Mouse (Mus musculus): ENCODE measurements around the gene Nkg7. TPM values are rescaled to one million over a fixed set of nuclear protein-coding genes. Genes with fewer than 3 reads are reported as not detected.

The Nkg7 gene
- polyA plus RNA-seq (2012; rRNA removed; ENCODE audit: low replicate concordance), result 59.9 and 70.1 TPM in 2 replicates

DNA sequence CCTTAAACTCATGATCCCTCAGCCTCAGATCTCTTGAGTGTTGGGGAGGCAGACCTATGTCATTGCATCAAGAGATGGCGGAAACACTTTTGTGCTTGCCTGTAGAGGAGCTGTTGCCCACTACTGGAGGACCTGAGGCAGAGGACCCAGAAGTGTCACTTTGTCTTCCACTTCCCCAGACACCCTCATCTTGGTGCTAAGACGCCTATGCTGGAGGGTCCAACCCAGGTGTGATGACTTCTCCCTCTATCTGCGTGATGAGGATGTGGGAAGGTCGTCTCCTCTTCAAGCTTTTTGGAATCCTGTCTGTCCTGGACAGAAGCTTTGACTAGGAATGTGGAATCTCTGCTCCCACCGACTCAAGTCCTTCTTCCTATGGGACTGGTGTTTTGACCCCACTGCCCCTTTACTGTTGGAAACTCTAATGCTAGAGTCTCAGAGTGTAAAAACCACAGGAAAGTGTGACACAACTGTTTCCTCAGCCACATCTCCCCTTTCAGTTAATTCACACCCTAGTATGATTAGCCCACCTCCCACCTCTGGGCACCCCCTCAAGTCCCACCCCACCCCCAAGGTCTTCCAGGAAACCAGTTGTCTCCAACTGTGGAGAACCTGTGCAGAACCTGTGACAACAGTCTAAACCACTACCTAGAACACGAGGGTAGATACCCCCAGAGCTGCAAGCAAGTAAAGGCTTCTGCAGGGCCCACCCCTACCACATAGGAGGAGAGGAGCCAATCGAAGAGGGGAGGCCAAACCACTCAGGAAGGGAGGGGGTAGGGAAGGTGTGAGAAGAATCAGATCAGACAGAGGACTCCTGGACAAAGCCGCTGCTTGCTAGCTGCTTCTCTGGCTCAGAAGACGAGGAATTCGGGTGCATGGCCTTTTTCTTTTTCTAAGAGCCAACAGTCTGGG is at the start of gene Nkg7:
Gene Nkg7, plus strand, starts transcription at position 733 of the 915 bp plus-strand sequence.

DNA sequence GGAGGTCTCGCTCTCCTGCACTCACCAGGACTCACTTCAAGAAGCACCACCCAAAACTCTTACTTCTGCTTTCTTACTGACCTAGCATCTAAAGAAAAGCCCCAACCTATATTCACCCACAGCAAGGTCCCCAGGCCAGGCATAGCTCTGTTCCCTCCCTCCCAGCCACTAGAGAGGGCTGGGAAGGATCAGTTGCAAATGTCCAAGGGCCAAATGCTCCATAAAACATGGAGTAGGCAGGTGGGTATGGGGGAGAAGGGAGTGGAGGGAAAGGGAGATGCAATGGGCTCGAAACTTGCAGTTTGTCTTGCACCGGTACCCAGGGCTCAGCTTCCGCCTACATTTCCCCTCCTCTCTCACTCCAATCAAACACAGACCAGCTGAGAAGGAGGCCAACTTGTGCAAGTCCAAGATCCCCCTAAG is 28.7 kb upstream of the Nkg7 start, which contains the start of gene Siglecg:
Gene Siglecg, plus strand, starts transcription at position 74 of the 423 bp plus-strand sequence.

DNA sequence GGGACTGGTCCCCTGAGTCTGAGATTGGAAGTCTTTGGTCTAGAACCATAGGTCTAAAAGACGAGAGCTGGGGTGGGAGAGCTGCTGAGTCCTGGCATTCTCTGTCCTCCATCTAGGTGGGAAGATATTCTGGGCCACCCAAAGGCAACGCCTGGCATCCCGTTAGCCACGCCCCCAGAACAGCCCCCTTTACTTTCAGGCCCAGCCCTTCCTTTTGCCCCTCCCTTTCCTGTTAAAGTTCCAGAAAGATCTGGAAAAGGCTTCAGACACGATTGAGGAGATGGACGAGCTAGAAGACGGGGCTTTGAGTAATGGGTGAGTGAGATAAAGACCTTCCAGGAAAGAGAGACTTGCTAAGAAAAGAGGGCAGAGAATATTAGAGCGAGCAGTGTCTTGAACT is 9.5 kb upstream of the Nkg7 start, which contains the start of gene Lim2:
Gene Lim2, plus strand, starts transcription at position 265 of the 400 bp plus-strand sequence.

DNA sequence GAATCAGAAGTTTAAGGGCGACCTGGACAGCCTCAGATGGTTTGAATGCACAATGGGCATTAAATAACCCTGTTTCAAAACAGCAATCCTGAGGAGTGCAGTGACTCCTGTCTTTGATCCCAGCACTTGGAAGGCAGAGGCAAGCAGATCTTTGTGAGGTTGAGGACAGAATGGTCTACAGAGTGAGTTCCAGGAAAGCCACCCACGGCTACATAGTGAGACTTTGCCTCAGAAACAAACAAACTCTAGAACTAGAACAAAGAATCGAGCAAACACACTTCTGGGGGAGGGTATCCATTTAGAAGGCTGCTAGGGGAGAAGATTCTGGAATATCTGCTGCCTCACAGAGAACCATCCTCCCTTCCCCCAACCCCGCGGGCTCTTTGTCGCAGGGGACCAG is 3.6 kb downstream of the Nkg7 start, which contains the start of gene Cldnd2:
Gene Cldnd2, plus strand, starts transcription at position 301 of the 400 bp plus-strand sequence.

DNA sequence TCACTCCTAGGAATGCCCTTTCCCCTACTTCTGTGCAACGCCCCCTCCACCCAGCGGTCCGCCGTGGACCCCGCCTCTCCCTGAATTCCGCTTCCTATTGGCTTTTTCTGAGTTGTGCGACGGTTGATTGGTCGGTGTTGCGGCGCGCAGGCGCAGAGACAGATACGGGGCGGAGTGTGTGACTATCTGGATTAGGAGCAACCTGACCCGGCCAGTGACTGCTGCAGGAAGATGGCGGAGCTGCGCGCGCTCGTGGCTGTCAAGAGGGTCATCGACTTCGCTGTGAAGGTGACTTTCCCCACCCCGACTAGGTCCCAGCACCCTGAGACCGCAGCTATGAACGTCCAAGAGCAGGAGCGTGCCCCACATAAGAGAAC is 7.0 kb downstream of the Nkg7 start, which contains the start of the genes Etfb and Gm45233:
Gene Etfb, plus strand, starts transcription at position 167 of the 377 bp plus-strand sequence.
Gene Gm45233, plus strand, starts transcription at position 212 of the 377 bp plus-strand sequence.

DNA sequence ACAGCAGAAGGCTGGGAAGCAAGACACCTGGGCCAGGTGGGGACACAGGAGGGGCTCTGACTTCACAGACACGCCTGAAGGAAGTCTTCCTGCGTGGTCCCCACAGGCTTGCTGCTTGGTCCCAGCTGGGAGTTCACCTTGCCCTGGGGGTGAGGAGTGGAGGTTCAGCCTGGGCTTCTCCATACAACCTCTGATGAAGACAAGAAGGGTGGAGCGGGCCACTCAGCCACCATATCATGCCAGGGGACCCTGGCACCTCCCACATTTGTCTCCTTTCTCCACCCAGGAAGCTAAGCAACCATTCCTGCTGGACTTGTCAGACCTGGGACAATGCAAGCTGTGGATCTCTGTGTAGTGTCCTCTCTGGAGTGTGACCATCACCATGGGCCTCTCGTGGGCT is 26.0 kb downstream of the Nkg7 start, which contains the start of gene Vsig10l:
Gene Vsig10l, plus strand, starts transcription at position 301 of the 400 bp plus-strand sequence.

Other genes with a start within 250 kb of the Nkg7 start
- 3.2 and 5.5 TPM in 2 replicates for gene Zfp715, start 123.8 kb upstream of the Nkg7 start, polyA plus RNA-seq (2012; rRNA removed; ENCODE audit: low replicate concordance)
- 1.7 and 2.1 TPM in 2 replicates for gene Siglecf, start 85.7 kb upstream of the Nkg7 start, polyA plus RNA-seq (2012; rRNA removed; ENCODE audit: low replicate concordance)
- 60.6 and 83.5 TPM in 2 replicates for gene Siglecg, start 28.9 kb upstream of the Nkg7 start, polyA plus RNA-seq (2012; rRNA removed; ENCODE audit: low replicate concordance)
- 0.07 TPM in 1 of 2 replicates, not detected in the other for gene Lim2, start 9.4 kb upstream of the Nkg7 start, polyA plus RNA-seq (2012; rRNA removed; ENCODE audit: low replicate concordance)
- gene Cldnd2, start 3.7 kb downstream of the Nkg7 start, polyA plus RNA-seq (2012; rRNA removed; ENCODE audit: low replicate concordance), result not detected in 2 replicates
- gene Etfb, start 7.0 kb downstream of the Nkg7 start, polyA plus RNA-seq (2012; rRNA removed; ENCODE audit: low replicate concordance), result 140 and 200 TPM in 2 replicates
- 1.4 and 5.6 TPM in 2 replicates for gene Gm45233, start 7.1 kb downstream of the Nkg7 start, polyA plus RNA-seq (2012; rRNA removed; ENCODE audit: low replicate concordance)
- gene Vsig10l, start 26.1 kb downstream of the Nkg7 start, polyA plus RNA-seq (2012; rRNA removed; ENCODE audit: low replicate concordance), result 9.8 and 10.5 TPM in 2 replicates
- 6.9 and 7.2 TPM in 2 replicates for gene Iglon5, start 53.0 kb downstream of the Nkg7 start, polyA plus RNA-seq (2012; rRNA removed; ENCODE audit: low replicate concordance)
- gene 4931406B18Rik, start 68.9 kb downstream of the Nkg7 start, polyA plus RNA-seq (2012; rRNA removed; ENCODE audit: low replicate concordance), result not detected in 2 replicates
- 15.0 and 29.1 TPM in 2 replicates for gene Cd33, start 107.4 kb downstream of the Nkg7 start, polyA plus RNA-seq (2012; rRNA removed; ENCODE audit: low replicate concordance)
- 1.1 and 2.3 TPM in 2 replicates for gene Zfp658, start 125.2 kb downstream of the Nkg7 start, polyA plus RNA-seq (2012; rRNA removed; ENCODE audit: low replicate concordance)
- 0.99 and 2.5 TPM in 2 replicates for gene Zfp719, start 142.5 kb downstream of the Nkg7 start, polyA plus RNA-seq (2012; rRNA removed; ENCODE audit: low replicate concordance)
- gene Zfp819, start 170.1 kb downstream of the Nkg7 start, polyA plus RNA-seq (2012; rRNA removed; ENCODE audit: low replicate concordance), result 0.06 TPM in 2 replicates
- gene Ceacam18, start 197.6 kb downstream of the Nkg7 start, polyA plus RNA-seq (2012; rRNA removed; ENCODE audit: low replicate concordance), result not detected in 2 replicates
- gene Siglece, start 223.1 kb downstream of the Nkg7 start, polyA plus RNA-seq (2012; rRNA removed; ENCODE audit: low replicate concordance), result 3.8 and 5.4 TPM in 2 replicates
- gene Ctu1, start 234.9 kb downstream of the Nkg7 start, polyA plus RNA-seq (2012; rRNA removed; ENCODE audit: low replicate concordance), result 9.2 and 18.9 TPM in 2 replicates